Mouse (Mus musculus): ENCODE measurements around the gene Spopl.
"Not testable (repeated sequence)": the region's sequence is repeated elsewhere in the genome, so short reads cannot be mapped to it uniquely, and the experiment has no call there.

Spopl gene

DNA sequence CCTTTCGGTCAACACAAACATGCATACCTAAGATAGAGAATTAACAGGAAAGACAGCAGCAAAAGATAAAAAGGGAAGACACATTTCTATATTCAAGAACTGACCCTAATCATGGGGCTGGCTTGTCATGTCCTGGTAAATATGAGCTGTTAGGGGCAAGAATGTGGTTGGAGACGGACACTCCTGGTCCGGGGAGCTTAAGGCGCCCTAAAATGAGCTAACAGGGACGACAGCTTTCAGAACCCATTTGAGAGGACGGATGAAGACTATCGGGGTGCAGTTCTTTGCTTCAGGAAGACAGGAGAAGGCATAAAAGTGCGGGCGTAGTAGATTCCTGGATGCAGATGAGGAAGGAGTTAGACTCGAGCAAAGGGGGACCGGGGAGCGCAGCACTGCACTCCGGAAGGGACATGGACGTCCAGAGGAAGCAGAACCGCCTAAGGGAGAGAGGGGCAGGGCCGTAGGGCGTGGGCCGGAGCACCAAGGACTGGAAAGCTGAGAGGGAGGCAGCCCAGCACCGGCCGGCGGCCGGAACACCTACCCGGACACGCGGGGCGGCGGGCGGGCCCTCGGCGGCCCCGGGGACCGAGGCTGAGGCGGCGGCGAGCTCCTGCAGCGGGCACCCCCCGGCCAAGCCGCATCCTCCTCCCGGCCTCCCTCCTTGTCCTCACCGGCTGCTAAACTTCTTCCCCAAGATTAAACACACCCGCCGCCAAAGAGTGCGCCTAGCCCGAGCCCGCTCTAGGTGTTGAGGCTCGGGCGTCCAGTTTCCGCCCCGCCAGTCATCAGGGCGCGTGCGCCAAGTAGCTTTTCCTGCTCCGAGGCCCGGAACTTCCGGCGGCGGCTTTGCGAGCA lies at the start of gene Spopl:
TSS of gene Spopl (minus strand) at position 805 of the 855 bp plus-strand sequence.
- in situ Hi-C loops (cut with MboI, MseI), result no loop called here

- in situ Hi-C loops (cut with MboI, MseI), result no loop called here
Measured at GRCm38 (mm10) chr2:23620128-23620527, 48.2 kb upstream of the Spopl start.

GRCm38 (mm10) chr2:23617989-23618388 lies 46.1 kb upstream of the Spopl start:
- in situ Hi-C loops (cut with MboI, MseI), result no loop called here

DNA sequence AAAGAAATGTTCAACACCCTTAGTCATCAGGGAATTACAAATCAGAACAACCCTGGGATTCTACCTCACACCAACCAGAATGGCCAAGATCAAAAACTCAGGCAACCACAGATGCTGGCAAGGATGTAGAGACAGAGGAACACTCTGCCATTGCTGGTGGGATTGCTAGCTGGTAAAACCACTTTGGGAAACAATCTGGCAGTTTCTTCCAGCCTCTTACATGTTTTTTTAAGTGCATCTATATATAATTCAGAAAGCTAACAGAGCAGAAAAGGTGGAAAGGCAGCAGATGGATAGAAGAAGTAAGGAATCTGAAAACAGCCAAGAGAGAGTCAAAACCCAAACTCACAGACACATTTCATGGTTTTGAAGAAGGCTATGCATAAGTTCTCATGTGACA lies 33.5 kb upstream of the Spopl start:
- in situ Hi-C loops (cut with MboI, MseI), result no loop called here

GRCm38 (mm10) chr2:23588769-23589168 lies 16.9 kb upstream of the Spopl start:
- in situ Hi-C loops (cut with MboI, MseI), result no loop called here

- in situ Hi-C loops (cut with MboI, MseI), result not testable (repeated sequence)
Measured at GRCm38 (mm10) chr2:23572157-23572532, 239 bp upstream of the Spopl start.

DNA sequence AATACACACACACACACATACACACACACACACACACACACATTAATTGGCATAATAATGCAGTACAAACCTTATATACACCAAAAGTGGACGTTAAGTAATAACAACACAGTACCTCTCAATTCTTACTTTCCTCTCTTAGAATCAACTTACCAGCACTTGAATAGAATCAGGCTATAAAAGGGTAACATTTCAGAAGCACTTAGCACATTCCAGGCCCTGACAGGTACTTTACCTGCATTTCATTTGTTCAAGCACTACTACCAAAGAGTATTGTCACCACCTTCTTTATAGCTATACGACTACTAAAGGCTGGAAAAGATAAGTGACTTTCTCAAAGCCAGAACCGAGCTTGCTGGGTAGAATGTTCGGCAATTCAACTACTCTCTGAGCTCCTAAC lies 1.3 kb downstream of the Spopl start:
- in situ Hi-C loops (cut with MboI, MseI), result no loop called here

DNA sequence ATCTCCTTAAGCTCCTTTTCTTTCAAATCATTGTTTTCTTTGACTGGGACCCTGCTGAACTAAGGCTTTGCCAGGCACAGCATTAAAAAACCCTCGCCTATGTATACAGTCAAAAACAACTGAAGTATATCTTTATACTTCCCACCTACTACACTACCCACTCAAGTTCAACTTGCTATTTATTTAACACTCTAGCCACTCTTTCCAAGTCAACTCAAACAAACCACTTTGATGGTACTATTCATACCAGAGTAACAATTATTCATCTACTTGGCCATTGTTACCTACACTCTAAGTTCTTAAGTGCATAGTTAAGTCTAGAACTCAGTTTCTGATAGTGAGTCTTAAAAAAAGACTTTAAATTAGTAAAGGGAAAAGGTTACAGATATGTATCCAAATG lies 3.1 kb downstream of the Spopl start:
- in situ Hi-C loops (cut with MboI, MseI), result no loop called here

GRCm38 (mm10) chr2:23565081-23565801 lies 6.7 kb downstream of the Spopl start:
- in situ Hi-C loops (cut with MboI, MseI), result no loop called here

- in situ Hi-C loops (cut with MboI, MseI), result no loop called here
Measured at GRCm38 (mm10) chr2:23562898-23563297, 9.0 kb downstream of the Spopl start.

GRCm38 (mm10) chr2:23559186-23559585 lies 12.7 kb downstream of the Spopl start:
- in situ Hi-C loops (cut with MboI, MseI), result no loop called here

GRCm38 (mm10) chr2:23551235-23551634 lies 20.7 kb downstream of the Spopl start:
- in situ Hi-C loops (cut with MboI, MseI), result no loop called here

- in situ Hi-C loops (cut with MboI, MseI), result no loop called here
Measured at GRCm38 (mm10) chr2:23547220-23547619, 24.7 kb downstream of the Spopl start.

GRCm38 (mm10) chr2:23539967-23540366 lies 31.9 kb downstream of the Spopl start:
- in situ Hi-C loops (cut with MboI, MseI), result no loop called here

GRCm38 (mm10) chr2:23527717-23528116 lies 44.2 kb downstream of the Spopl start:
- in situ Hi-C loops (cut with MboI, MseI), result not testable (repeated sequence)

GRCm38 (mm10) chr2:23505141-23505540 lies 66.8 kb downstream of the Spopl start:
- in situ Hi-C loops (cut with MboI, MseI), result no loop called here

GRCm38 (mm10) chr2:23481715-23482114 lies 90.2 kb downstream of the Spopl start:
- in situ Hi-C loops (cut with MboI, MseI), result no loop called here

- in situ Hi-C loops (cut with MboI, MseI), result no loop called here
Measured at GRCm38 (mm10) chr2:23467471-23467870, 104.4 kb downstream of the Spopl start.

DNA sequence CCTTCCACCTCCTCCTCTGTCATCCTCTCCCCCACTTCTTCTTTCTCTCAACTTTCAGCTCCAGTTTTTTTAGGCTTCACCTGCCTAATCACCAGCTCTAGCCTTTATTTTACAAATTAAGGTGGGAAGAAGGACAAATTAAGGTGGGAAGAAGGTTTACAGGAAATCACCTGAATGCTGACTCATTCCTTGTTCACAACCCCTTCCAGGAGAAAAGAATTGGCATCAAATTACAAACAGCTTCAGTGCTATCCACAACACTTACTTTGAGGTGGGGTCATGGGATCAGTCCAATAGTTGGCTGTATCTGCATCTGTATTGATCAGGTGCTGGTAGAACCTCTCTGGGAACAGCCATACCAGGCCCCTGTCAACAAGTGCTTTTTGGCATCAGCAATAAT lies 114.5 kb downstream of the Spopl start:
- in situ Hi-C loops (cut with MboI, MseI), result no loop called here
